Mouse (Mus musculus) megakaryocyte, embryonic 14.5 days (primary cell): Measurements from ENCODE around the gene Sf3a1. TPM values are rescaled to one million over a fixed set of nuclear protein-coding genes. Genes with fewer than 3 reads are reported as not detected.

Experiments used
- H3K27me3 ChIP-seq: replicated peaks from 2 replicates; pipeline ENCODE3; 2012; ENCODE audit warnings: inconsistent platforms
- H3K36me3 ChIP-seq: replicated peaks from 2 replicates; pipeline ENCODE3; 2012; ENCODE audit warnings: low read length, inconsistent platforms, mixed read lengths
- H3K4me1 ChIP-seq: 2 replicates; pipeline ENCODE4 v1.6.1; 2012; ENCODE audit warnings: inconsistent platforms
- H3K4me3 ChIP-seq: replicated peaks from 2 replicates; pipeline ENCODE3; 2012; ENCODE audit warnings: moderate library complexity, mild to moderate bottlenecking, inconsistent platforms
- H3K9me3 ChIP-seq: 2 replicates; pipeline ENCODE4 v1.6.1; 2012; ENCODE audit warnings: inconsistent platforms
- FLI1 ChIP-seq: IDR thresholded peaks from 2 replicates; pipeline ENCODE4 v1.6.1; 2012; ENCODE audit warnings: low read length, inconsistent platforms, mixed read lengths
- GATA1 ChIP-seq: IDR thresholded peaks from 3 replicates; pipeline ENCODE4 v1.6.1; 2012; ENCODE audit warnings: mixed read lengths, low read length, inconsistent platforms, borderline replicate concordance
- polyA plus RNA-seq: library from polyadenylated mRNA; stranded (reverse); fragments of >175 nt; gene quantifications from 2 replicates; pipeline ENCODE4 v1.2.3, GENCODE M21; 2012; ENCODE audit warnings: low replicate concordance; ENCODE audit not compliant: insufficient read depth

Gene Sf3a1
- polyA plus RNA-seq, 1 experiment: 56.7 TPM

- H3K27me3 ChIP-seq: peaks cover 31% of the 10 kb centered on the region
- H3K36me3 ChIP-seq: peaks cover 6% of the 10 kb centered on the region
- H3K9me3 ChIP-seq: peaks cover 3% of the 10 kb centered on the region
- H3K4me1 ChIP-seq: peaks cover 11% of the 10 kb centered on the region
- no peak overlapping the region for H3K4me3 ChIP-seq
- TF ChIP-seq GATA1 (no peak), FLI1 (no peak)
These were observed 10.3 kb upstream of the Sf3a1 start for GRCm38 (mm10) chr11:4149886-4150285.

- no peak for TF ChIP-seq FLI1
- no peak for TF ChIP-seq GATA1
- Histone ChIP-seq H3K4me1 (peaks cover 7% of the 10 kb centered on the region; the same call in 1 of the 2 replicates), H3K4me3 (no peak overlapping the region), H3K36me3 (peaks cover 8% of the 10 kb centered on the region), H3K27me3 (peaks cover 11% of the 10 kb centered on the region), H3K9me3 (peaks cover 6% of the 10 kb centered on the region)
These were observed 6.5 kb upstream of the Sf3a1 start for GRCm38 (mm10) chr11:4153694-4154093.

- no peak for TF ChIP-seq GATA1
- TF ChIP-seq FLI1: no peak
- Histone ChIP-seq H3K27me3 (peaks cover 8% of the 10 kb centered on the region), H3K36me3 (peaks cover 4% of the 10 kb centered on the region), H3K4me1 (peaks cover 21% of the 10 kb centered on the region), H3K9me3 (peaks cover 6% of the 10 kb centered on the region), H3K4me3 (no peak overlapping the region)
These were observed 4.5 kb upstream of the Sf3a1 start for GRCm38 (mm10) chr11:4155641-4156040.

- peaks cover 28% of the 10 kb centered on the region for H3K36me3 ChIP-seq
- no peaks in the 10 kb centered on the region for H3K27me3 ChIP-seq
- peaks cover 46% of the 10 kb centered on the region for H3K4me1 ChIP-seq
- H3K9me3 ChIP-seq: peaks cover 6% of the 10 kb centered on the region
- H3K4me3 ChIP-seq: no peak overlapping the region
- TF ChIP-seq FLI1 (no peak), GATA1 (no peak)
These were observed 1.5 kb upstream of the Sf3a1 start for GRCm38 (mm10) chr11:4158676-4159075.

GRCm38 (mm10) chr11:4160758-4161480 is 769 bp downstream of the Sf3a1 start:
- Histone ChIP-seq H3K27me3 (no peaks in the 10 kb centered on the region), H3K4me3 (peak overlapping the region; percentile 99), H3K9me3 (no peaks in the 10 kb centered on the region), H3K36me3 (peaks cover 46% of the 10 kb centered on the region), H3K4me1 (peaks cover 67% of the 10 kb centered on the region)
- TF ChIP-seq GATA1 (no peak), FLI1 (no peak)

GRCm38 (mm10) chr11:4164701-4165100 is 4.6 kb downstream of the Sf3a1 start:
- Histone ChIP-seq H3K36me3 (peaks cover 84% of the 10 kb centered on the region), H3K27me3 (no peaks in the 10 kb centered on the region), H3K4me3 (no peak overlapping the region), H3K4me1 (peaks cover 67% of the 10 kb centered on the region), H3K9me3 (no peaks in the 10 kb centered on the region)
- TF ChIP-seq GATA1 (no peak), FLI1 (no peak)

- H3K9me3 ChIP-seq: no peaks in the 10 kb centered on the region
These were observed 6.4 kb downstream of the Sf3a1 start for GRCm38 (mm10) chr11:4166467-4167090.

GRCm38 (mm10) chr11:4174586-4174985 is 14.4 kb downstream of the Sf3a1 start:
- TF ChIP-seq FLI1: no peak
- TF ChIP-seq GATA1: no peak

More at GRCm38 (mm10) chr11:4166467-4167090, 6.4 kb downstream of the Sf3a1 start:
- Histone ChIP-seq H3K4me1 (peaks cover 55% of the 10 kb centered on the region), H3K27me3 (no peaks in the 10 kb centered on the region), H3K4me3 (no peak overlapping the region), H3K36me3 (peaks cover 98% of the 10 kb centered on the region)
- TF ChIP-seq FLI1 (no peak), GATA1 (no peak)

GRCm38 (mm10) chr11:4177716-4178115 is 17.6 kb downstream of the Sf3a1 start:
- H3K27me3 ChIP-seq: no peaks in the 10 kb centered on the region
- TF ChIP-seq FLI1 (no peak), GATA1 (no peak)
- no peak overlapping the region for H3K4me3 ChIP-seq
- 0 out of 2 replicates have a peak, but pooled peaks cover 4% of the 10 kb centered on the region for H3K4me1 ChIP-seq
- peaks cover 99% of the 10 kb centered on the region for H3K36me3 ChIP-seq
- no peaks in the 10 kb centered on the region for H3K9me3 ChIP-seq

More at GRCm38 (mm10) chr11:4174586-4174985, 14.4 kb downstream of the Sf3a1 start:
- no peaks in the 10 kb centered on the region for H3K9me3 ChIP-seq
- H3K4me1 ChIP-seq: 0 out of 2 replicates have a peak, but pooled peaks cover 4% of the 10 kb centered on the region
- H3K36me3 ChIP-seq: peaks cover 100% of the 10 kb centered on the region
- H3K4me3 ChIP-seq: no peak overlapping the region
- H3K27me3 ChIP-seq: no peaks in the 10 kb centered on the region

- Histone ChIP-seq H3K4me1 (peaks cover 6% of the 10 kb centered on the region), H3K4me3 (no peak overlapping the region), H3K9me3 (no peaks in the 10 kb centered on the region), H3K27me3 (no peaks in the 10 kb centered on the region), H3K36me3 (peaks cover 61% of the 10 kb centered on the region)
- no peak for TF ChIP-seq GATA1
- no peak for TF ChIP-seq FLI1
These were observed 21.9 kb downstream of the Sf3a1 start for GRCm38 (mm10) chr11:4182061-4182460.
